In the genomic region with DNA sequence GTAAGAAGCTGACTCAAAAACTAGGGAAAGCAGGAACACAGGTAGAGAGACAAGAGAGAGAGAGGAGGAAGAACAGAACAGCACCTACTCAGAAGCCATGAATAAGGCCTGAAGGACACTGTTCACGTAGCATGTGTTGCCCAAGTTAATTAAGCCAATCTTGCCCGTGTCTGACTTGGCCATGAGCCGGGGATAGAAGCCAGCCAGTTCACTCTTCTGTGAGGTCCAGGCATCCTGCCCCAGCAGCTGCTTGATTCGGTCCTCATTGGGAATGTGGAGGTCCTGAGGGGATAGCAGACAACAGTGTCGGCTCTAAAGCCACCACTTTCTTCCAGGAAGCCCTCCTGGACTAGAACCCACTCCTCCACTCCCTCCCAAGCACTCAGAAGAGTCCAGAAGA, we compare ENCODE assay signal across 16 mouse cellular contexts. TPM values are rescaled to one million over a fixed set of nuclear protein-coding genes. Genes with fewer than 3 reads are reported as not detected.
DNase-seq lines count a peak whose midpoint lies in the region; ATAC-seq and TF ChIP-seq lines count a peak whose summit lies in the region.
"Had no signal": no experiment of that assay in that cellular context is flagged by ENCODE, and none has a peak within 500 bp of the region (broad histone marks: within the 10 kb centered on the region; RNA-seq: fewer than 3 reads in every experiment).

No protein-coding gene starts in this region.

- no peak overlapping the region for H3K4me3 ChIP-seq in hindbrain, postnatal 0 days (ENCODE audit: low read length)
- H3K4me3 ChIP-seq in hindbrain, embryonic 13.5 days, result no peak overlapping the region
- H3K4me3 ChIP-seq: embryonic facial prominence, embryonic 10.5 days; forebrain, embryonic 10.5 days had no signal

- no peak for TF ChIP-seq CTCF in hindbrain, postnatal 0 days (IDR thresholded peaks at IDR 0.05; ENCODE audit: low read depth)

- H3K27ac ChIP-seq in hindbrain, postnatal 0 days, result no peak overlapping the region
- H3K27ac ChIP-seq in hindbrain, embryonic 13.5 days, result no peak overlapping the region
- H3K27ac ChIP-seq: embryonic facial prominence, embryonic 10.5 days; forebrain, embryonic 10.5 days had no signal

- no peak overlapping the region for H3K9ac ChIP-seq in hindbrain, postnatal 0 days (replicated peaks; ENCODE audit: low read length)
- no peak overlapping the region for H3K9ac ChIP-seq in hindbrain, embryonic 13.5 days

- WGBS in hindbrain, postnatal 0 days, result 60% methylated on average over 5 of the region's 5 CpGs
- 94% methylated on average over 5 of the region's 5 CpGs for WGBS in hindbrain, embryonic 13.5 days

- H3K4me1 ChIP-seq in hindbrain, postnatal 0 days (ENCODE audit: insufficient read depth, low read length), result no peaks in the 10 kb centered on the region
- H3K4me1 ChIP-seq in hindbrain, embryonic 13.5 days (replicated peaks), result no peaks in the 10 kb centered on the region
- H3K4me1 ChIP-seq: embryonic facial prominence, embryonic 10.5 days; forebrain, embryonic 10.5 days had no signal

- DNase-seq in cerebellum, adult 9-10 months, result peak; percentile 24
- no peak for DNase-seq in cerebellum, adult 11-12 months
- DNase-seq in hindbrain, postnatal 0 days (ENCODE audit: low spot score), result no peak
- peak; percentile 39 for DNase-seq in testis, postnatal 10 days (ENCODE audit: low spot score)
- DNase-seq in testis, postnatal 14 days (ENCODE audit: low spot score), result no peak
- DNase-seq in frontal cortex, postnatal 36 days (ENCODE audit: low spot score in 2 of 2), result no peak
- DNase-seq: kidney, adult 9 months; kidney, postnatal 14 days; thymus, postnatal 36 days had no signal

- peaks cover 22% of the 10 kb centered on the region for H3K36me3 ChIP-seq in hindbrain, postnatal 0 days (ENCODE audit: insufficient read depth, low read length)
- peaks cover 78% of the 10 kb centered on the region for H3K36me3 ChIP-seq in hindbrain, embryonic 13.5 days

- H3K4me2 ChIP-seq in hindbrain, postnatal 0 days (ENCODE audit: low read depth, low read length), result no peak overlapping the region
- H3K4me2 ChIP-seq in hindbrain, embryonic 13.5 days, result no peak overlapping the region
- H3K4me2 ChIP-seq: heart, embryonic 11.5 days had no signal

- H3K27me3 ChIP-seq in hindbrain, postnatal 0 days (ENCODE audit: insufficient read depth, low read length), result no peaks in the 10 kb centered on the region
- no peaks in the 10 kb centered on the region for H3K27me3 ChIP-seq in hindbrain, embryonic 13.5 days

- no peaks in the 10 kb centered on the region for H3K9me3 ChIP-seq in hindbrain, postnatal 0 days (ENCODE audit: low read length)
- H3K9me3 ChIP-seq in hindbrain, embryonic 13.5 days, result no peaks in the 10 kb centered on the region
- H3K9me3 ChIP-seq: embryonic facial prominence, embryonic 10.5 days; forebrain, embryonic 10.5 days had no signal

- ATAC-seq in hindbrain, postnatal 0 days, result 0 out of 2 replicates have a peak, but pooled peaks have one; percentile 28
- ATAC-seq in hindbrain, embryonic 13.5 days (ENCODE audit: low FRiP score), result no peak
- ATAC-seq: forebrain, embryonic 16.5 days; hindbrain, embryonic 16.5 days; intestine, embryonic 16.5 days had no signal

RNA-seq across cellular contexts. Expression of gene Usp35, which starts 17.2 kb away (rescaled TPM):
- total RNA-seq in hindbrain, postnatal 0 days (2014; rRNA removed), result 14.2 and 14.4 TPM in 2 replicates
- 2.4 and 3.6 TPM in 2 replicates for polyA plus RNA-seq in hindbrain, postnatal 0 days (2015; fragmentation: Nextera tagmentation; extraction: Ambion mirVana)
- 3.2 and 3.6 TPM in 2 replicates for polyA plus RNA-seq in hindbrain, embryonic 13.5 days (2015; fragmentation: Nextera tagmentation; extraction: Ambion mirVana)

RNA-seq across cellular contexts. Expression of gene Kctd21, which starts 17.5 kb away (rescaled TPM):
- total RNA-seq in hindbrain, postnatal 0 days (2014; rRNA removed), result 5.2 and 8.4 TPM in 2 replicates
- 3.2 and 3.4 TPM in 2 replicates for polyA plus RNA-seq in hindbrain, postnatal 0 days (2015; fragmentation: Nextera tagmentation; extraction: Ambion mirVana)
- polyA plus RNA-seq in hindbrain, embryonic 13.5 days (2015; fragmentation: Nextera tagmentation; extraction: Ambion mirVana), result 7.6 and 7.9 TPM in 2 replicates

RNA-seq across cellular contexts. Expression of gene Alg8, which starts 56.8 kb away (rescaled TPM):
- total RNA-seq in hindbrain, postnatal 0 days (2014; rRNA removed), result 5.2 and 6.0 TPM in 2 replicates
- 11.4 and 11.8 TPM in 2 replicates for polyA plus RNA-seq in hindbrain, postnatal 0 days (2015; fragmentation: Nextera tagmentation; extraction: Ambion mirVana)
- 16.5 and 17.4 TPM in 2 replicates for polyA plus RNA-seq in hindbrain, embryonic 13.5 days (2015; fragmentation: Nextera tagmentation; extraction: Ambion mirVana)

Comparison
In these comparisons a context has a peak if more than half of its experiments do, and no peak if none do; other contexts are left out.
1. DNase-seq: peak in cerebellum, adult 9-10 months (single experiment) and testis, postnatal 10 days (single experiment); none in cerebellum, adult 11-12 months (single experiment), hindbrain, postnatal 0 days (single experiment), testis, postnatal 14 days (single experiment) and frontal cortex, postnatal 36 days (0 of 2).